Mouse (Mus musculus) embryonic fibroblast, embryonic 13.5 days (primary cell): ENCODE data around the gene Gpr132.

Experiments
- CTCF ChIP-seq: IDR thresholded peaks from 2 replicates; pipeline ENCODE4 v1.5.1; 2011; ENCODE audit warnings: mild to moderate bottlenecking, control low read depth, low read length, moderate library complexity, borderline replicate concordance; ENCODE audit not compliant: insufficient read depth
- POLR2A ChIP-seq: IDR thresholded peaks from 2 replicates; pipeline ENCODE4 v1.6.1; 2011; ENCODE audit warnings: low read depth, mild to moderate bottlenecking, control low read depth, low read length, moderate library complexity

GRCm38 (mm10) chr12:112877607-112878020, 9.6 kb upstream of the Gpr132 start:
- TF ChIP-seq CTCF (no peak), POLR2A (no peak)
